Mouse (Mus musculus): ENCODE measurements around the gene Capn5. TPM values are rescaled to one million over a fixed set of nuclear protein-coding genes. Genes with fewer than 3 reads are reported as not detected.

The Capn5 gene
- total RNA-seq, 2 experiments from 2014 or later: 1.9 to 2.0 TPM

- intact Hi-C loops (cut with DNase I): no loop called here
- no peak for DNase-seq (ENCODE audit: low spot score)
Observed at GRCm38 (mm10) chr7:98152400-98152799, 25.7 kb downstream of the Capn5 start.

GRCm38 (mm10) chr7:98150525-98150924, 27.5 kb downstream of the Capn5 start:
- intact Hi-C loops (cut with DNase I): no loop called here
- DNase-seq (ENCODE audit: low spot score): no peak

- intact Hi-C loops (cut with DNase I): no loop called here
- DNase-seq (ENCODE audit: low spot score): no peak
Observed at GRCm38 (mm10) chr7:98149802-98150201, 28.3 kb downstream of the Capn5 start.

- intact Hi-C loops (cut with DNase I): no loop called here
- no peak for DNase-seq (ENCODE audit: low spot score)
Observed at GRCm38 (mm10) chr7:98148721-98149407, 29.2 kb downstream of the Capn5 start.

DNA sequence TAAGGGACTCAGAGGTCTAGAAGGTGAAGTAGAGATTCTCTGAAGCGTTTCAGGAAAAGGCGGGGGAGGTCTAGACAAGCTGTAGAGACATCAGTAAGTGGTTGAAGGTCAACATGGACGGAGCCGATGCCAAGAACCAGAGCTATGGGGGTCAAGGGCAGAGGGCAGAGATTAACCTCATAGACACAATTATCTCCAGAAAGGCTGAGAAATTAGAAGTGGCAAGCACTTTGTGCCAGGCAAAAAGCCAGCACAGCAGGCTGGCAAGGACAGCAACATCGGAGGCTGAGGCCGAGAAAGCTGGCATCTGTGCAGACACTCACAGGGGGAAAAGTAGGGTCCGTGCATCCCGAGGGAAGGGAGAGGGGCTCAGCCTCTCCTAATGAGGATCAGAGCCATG, 30.3 kb downstream of the Capn5 start:
- intact Hi-C loops (cut with DNase I): no loop called here
- no peak for DNase-seq (ENCODE audit: low spot score)

- intact Hi-C loops (cut with DNase I): no loop called here
- DNase-seq (ENCODE audit: low spot score): no peak
Observed at GRCm38 (mm10) chr7:98146447-98146845, 31.6 kb downstream of the Capn5 start.

DNA sequence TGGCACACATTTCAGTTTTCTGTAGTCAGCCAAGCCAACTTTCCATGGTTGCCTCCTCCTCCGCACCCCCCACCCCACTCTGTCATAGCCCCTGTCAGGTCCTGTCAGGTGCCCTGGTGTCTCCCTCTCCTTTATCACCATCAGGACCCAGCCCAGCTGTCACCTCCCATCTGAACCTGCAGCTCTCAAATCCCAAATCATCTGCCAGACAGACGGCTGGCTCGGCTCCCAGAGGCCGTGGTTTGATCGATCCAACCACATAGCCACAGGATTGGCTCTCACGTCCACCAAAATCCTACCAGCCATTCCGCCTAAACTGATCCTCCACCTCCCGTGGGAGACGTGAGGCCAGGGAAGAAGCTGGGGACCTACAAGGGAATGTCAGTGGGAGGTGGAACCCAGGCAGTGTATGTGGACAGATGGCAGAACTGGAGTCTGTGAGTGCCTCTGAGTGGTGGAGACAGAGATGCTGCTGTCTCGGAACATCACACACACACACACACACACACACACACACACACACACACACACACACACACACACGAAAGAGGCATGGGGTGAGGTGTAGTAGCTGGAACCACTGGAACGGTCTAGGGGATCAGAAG, 32.1 kb downstream of the Capn5 start:
- no peak for DNase-seq (ENCODE audit: low spot score)
- intact Hi-C loops (cut with DNase I): no loop called here

GRCm38 (mm10) chr7:98145402-98145801, 32.7 kb downstream of the Capn5 start, which contains the start of gene Omp:
TSS of gene Omp (minus strand) at chr7:98145502.
- intact Hi-C loops (cut with DNase I): no loop called here

DNA sequence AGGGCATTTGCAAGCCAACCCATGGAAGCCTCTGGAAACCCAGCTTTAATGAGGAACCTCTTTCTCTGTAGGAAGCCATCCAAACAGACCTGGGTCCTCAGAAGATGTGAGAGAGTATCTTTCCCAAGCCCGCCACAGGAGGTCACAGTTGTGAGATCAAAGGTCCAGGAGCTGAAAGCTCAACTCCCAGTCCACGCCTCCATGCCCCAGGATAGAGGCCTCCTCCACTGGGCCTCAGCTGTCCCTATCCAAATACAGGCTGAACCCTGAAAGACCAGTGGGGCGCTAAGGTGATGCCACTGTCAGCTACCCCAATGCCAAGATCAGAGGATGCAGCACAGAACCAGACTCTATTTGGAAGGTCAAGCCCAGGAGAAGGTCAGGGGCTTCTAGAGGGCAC, 35.4 kb downstream of the Capn5 start:
- DNase-seq (ENCODE audit: low spot score): no peak
- intact Hi-C loops (cut with DNase I): no loop called here

More at GRCm38 (mm10) chr7:98145402-98145801, 32.7 kb downstream of the Capn5 start, which contains the start of gene Omp:
- no peak for DNase-seq (ENCODE audit: low spot score)

DNA sequence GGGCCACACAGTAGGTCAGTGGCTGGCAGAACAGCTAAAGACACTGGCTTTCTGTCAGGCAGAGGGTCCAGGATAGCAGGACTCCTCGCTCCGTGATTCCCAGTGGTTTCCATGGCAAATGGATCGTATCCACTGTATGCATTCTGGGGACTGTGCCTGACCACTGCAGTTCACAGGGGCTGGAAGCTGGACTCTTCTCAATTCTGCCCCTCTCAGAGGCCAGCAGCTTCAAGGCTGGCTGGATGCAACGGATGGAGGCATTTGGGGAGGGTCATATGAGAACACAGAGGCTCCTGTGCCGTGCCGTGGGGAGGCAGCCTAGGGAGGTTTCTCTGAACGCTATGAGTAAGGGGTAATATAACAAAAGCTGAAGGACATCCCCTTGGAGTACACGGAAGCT, 35.8 kb downstream of the Capn5 start:
- no peak for DNase-seq (ENCODE audit: low spot score)
- intact Hi-C loops (cut with DNase I): no loop called here

GRCm38 (mm10) chr7:98141206-98141605, 36.9 kb downstream of the Capn5 start:
- no peak for DNase-seq (ENCODE audit: low spot score)
- intact Hi-C loops (cut with DNase I): no loop called here

DNA sequence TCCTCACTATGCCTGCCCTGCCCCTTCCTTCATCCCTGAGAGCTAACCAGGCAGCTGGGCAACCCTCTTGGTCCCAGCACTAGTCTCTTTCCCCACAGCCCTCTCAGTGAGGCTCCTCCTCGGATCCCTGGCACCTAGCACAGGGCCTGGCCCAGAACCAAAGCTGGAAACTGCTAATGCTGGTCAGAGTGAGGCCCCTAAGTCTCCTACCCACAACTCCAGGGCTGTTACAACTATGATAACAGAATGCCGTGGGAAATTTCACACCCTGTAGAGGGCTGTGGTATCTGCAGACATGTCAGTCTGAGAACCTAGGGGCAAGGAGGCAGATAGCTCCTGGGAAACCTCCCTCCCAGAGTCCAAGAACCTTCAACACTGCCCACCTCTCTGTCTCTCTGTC, 37.5 kb downstream of the Capn5 start:
- DNase-seq (ENCODE audit: low spot score): no peak

GRCm38 (mm10) chr7:98139216-98139615, 38.9 kb downstream of the Capn5 start:
- no peak for DNase-seq (ENCODE audit: low spot score)
- intact Hi-C loops (cut with DNase I): no loop called here

More for the DNA sequence above, 37.5 kb downstream of the Capn5 start:
- intact Hi-C loops (cut with DNase I): no loop called here

- intact Hi-C loops (cut with DNase I): no loop called here
Observed at GRCm38 (mm10) chr7:98137995-98138394, 40.1 kb downstream of the Capn5 start.

DNA sequence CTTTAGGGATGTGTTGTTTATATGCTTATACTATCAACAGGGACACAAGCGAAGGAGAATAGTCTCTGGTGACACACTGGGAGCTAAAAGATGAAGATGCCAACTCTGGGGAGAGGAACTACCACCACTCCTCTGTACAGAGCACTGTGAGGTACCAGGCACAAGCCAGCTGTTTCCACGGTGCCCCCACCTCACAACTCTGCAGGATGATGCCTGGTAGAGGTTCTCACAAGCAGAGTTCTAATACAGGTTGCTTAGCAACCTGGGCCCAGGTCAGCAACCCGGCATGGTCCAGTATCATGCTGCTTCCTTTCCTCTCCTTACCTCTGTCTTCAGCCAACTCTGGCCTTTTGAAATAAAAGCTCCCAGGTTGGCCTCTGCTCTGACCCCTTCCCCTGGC, 40.5 kb downstream of the Capn5 start:
- intact Hi-C loops (cut with DNase I): no loop called here

More at GRCm38 (mm10) chr7:98137995-98138394, 40.1 kb downstream of the Capn5 start:
- no peak for DNase-seq (ENCODE audit: low spot score)

GRCm38 (mm10) chr7:98131751-98132150, 46.3 kb downstream of the Capn5 start:
- DNase-seq (ENCODE audit: low spot score): no peak
- intact Hi-C loops (cut with DNase I): no loop called here

More for the DNA sequence above, 40.5 kb downstream of the Capn5 start:
- no peak for DNase-seq (ENCODE audit: low spot score)

DNA sequence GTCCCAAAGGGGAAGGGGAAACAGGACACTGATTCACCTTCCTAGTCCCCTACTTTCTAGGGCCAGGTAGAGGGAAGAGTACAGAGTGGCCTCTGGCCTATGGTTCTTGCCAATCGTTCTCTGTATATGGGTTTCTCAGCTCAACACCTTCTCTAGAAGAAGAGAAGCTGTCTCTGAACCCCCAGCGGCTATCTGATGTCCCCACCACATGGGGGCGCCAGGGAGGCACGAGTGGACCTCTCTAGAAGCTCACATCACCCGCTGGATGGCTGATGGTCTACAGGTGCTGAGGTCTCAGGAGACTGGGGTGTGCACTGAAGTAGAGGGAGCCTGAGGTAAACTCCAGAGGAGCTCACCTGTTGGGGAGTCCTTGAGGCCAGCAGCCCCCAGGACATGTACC, 52.6 kb downstream of the Capn5 start:
- DNase-seq (ENCODE audit: low spot score): no peak
- intact Hi-C loops (cut with DNase I): no loop called here

DNA sequence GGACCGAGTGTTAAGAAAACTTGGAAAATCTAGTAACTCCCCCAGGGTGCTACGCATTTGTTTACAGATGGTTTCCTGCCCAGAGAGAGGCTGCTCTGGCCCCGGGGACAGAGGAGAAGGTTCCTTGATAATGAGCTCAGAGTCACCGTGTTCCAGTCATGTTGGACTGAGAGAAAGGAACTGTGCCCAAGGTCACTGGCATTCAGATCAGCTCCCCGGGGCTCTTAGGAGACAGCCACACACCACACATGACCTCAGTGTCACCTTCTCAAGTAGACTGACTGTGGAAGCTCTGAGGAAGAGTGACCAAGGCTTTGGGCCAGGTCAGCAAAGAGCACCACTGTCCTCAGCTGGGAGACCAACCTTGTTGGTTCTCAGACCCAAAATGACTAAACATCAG, 53.4 kb downstream of the Capn5 start:
- DNase-seq (ENCODE audit: low spot score): no peak
- intact Hi-C loops (cut with DNase I): no loop called here

DNA sequence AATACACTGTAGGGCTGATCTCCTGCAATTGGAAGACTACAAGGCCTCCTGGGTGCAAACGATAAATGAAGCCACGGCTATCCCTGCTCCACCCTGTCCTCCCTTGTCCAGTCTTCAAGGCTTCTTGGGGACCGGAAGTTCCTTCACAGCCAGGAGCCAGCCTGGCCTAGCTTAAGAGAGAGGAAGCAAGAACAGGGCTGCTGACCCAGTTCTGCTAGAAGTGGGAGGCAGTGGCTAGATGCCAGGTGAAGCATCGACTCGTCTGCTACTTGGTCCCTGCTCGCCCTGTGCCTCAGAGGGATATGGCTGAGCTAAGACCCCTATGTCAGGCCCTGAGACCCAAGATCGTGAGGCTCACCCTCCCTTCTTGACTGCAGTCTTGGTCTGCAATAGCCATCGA, 56.4 kb downstream of the Capn5 start:
- DNase-seq (ENCODE audit: low spot score): no peak
- intact Hi-C loops (cut with DNase I): no loop called here

GRCm38 (mm10) chr7:98121241-98121640, 56.8 kb downstream of the Capn5 start:
- intact Hi-C loops (cut with DNase I): no loop called here
- DNase-seq (ENCODE audit: low spot score): no peak

DNA sequence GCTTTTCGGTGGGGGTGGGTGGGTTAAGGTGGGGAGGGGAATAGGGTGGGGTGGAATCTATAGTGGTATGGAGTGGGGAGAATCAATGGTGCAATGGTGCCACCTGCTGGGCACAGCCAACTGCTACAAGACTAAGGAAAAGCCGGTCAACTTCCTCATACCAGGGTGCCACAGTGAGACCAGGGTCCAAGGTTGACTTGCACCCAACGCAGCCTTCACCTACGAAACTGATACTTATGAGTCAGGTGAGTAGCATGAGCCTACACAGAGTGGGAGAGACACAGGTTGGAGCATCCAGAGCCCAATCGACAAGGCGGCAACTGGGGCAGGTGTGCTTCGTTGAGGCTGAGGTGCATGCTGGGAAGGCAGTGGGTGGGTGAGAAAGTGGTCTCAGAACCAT, 57.7 kb downstream of the Capn5 start:
- no peak for DNase-seq (ENCODE audit: low spot score)
- intact Hi-C loops (cut with DNase I): loop anchor here (1.0 kb wide), 2 partner anchors 17 to 49 kb away; no protein-coding TSS in a partner anchor

DNA sequence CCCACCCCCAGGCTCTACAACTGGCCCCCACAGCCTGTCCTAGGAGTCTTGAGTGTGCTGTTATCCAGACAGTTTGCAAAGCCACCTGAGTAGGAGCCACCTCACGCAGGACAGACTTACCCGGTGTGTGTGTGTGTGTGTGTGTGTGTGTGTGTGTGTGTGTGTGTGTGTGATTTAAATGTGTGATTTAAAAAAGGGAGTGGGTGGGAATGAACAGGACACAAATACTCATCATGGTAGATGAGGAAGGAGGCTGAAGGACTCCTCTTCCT, 58.2 kb downstream of the Capn5 start:
- intact Hi-C loops (cut with DNase I): loop anchor here (1.0 to 2.0 kb wide), 3 partner anchors 17 to 371 kb away; no protein-coding TSS in a partner anchor

More for the DNA sequence above, 58.2 kb downstream of the Capn5 start:
- DNase-seq (ENCODE audit: low spot score): no peak
